In the genomic region with DNA sequence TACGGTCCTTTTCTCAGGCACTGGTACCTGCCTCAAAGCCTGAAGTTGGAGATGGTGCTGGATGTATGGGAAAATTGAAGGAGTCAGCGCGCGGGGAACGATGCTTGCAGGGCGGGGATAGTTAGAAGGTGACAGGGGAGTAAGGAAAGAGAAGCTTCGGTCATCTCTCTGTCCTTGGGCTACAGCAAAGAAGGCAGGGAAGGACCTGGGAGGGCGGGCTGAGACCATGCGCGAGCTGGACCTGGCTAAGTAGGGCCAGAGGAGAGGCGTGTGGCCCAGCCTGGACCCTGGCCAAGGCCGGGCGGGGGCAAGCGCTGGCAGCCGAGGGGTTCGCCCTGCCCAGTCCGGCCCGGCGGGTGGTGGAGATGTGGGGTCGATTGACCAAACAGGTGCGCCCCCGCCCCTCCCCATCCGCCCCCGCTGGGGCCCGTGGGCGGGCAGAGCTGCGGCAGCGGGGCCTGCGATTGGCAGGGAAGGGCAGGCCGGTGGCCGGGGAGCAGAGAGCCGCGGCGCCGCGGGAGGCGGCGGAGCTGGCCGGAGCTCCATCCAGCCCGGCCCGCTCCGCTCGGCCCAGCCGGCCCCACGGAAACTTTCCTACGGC, we compare ENCODE assay signal across 8 mouse cellular contexts. TPM values are rescaled to one million over a fixed set of nuclear protein-coding genes. Genes with fewer than 3 reads are reported as not detected.
DNase-seq lines count a peak whose midpoint lies in the region; ATAC-seq and TF ChIP-seq lines count a peak whose summit lies in the region.

No protein-coding gene starts in this region.

- peak overlapping the region; percentile 97 for H3K4me2 ChIP-seq in limb, embryonic 14.5 days (replicated peaks; ENCODE audit: low read depth, low read length, severe bottlenecking)
- H3K4me2 ChIP-seq in midbrain, embryonic 16.5 days (ENCODE audit: low read length), result peak overlapping the region; percentile 94

- peak overlapping the region; percentile 77 for H3K9ac ChIP-seq in limb, embryonic 14.5 days (ENCODE audit: low read depth, low read length, severe bottlenecking)
- H3K9ac ChIP-seq in midbrain, embryonic 16.5 days (ENCODE audit: low read depth, low read length), result peak overlapping the region; percentile 61

- under 1% methylated on average over 28 of the region's 46 CpGs for WGBS in limb, embryonic 14.5 days
- WGBS in midbrain, embryonic 16.5 days, result under 1% methylated on average over 28 of the region's 46 CpGs

- ATAC-seq in CD4-positive, CD25-positive, alpha-beta regulatory T cell, adult 4 months, result no peak
- ATAC-seq in granulocyte monocyte progenitor cell, adult 5-6 weeks (replicated peaks; ENCODE audit: poor library complexity, severe bottlenecking), result peak; percentile 22; the same call in 1 of the 2 replicates
- ATAC-seq in limb, embryonic 14.5 days (ENCODE audit: low FRiP score, low read depth), result 0 out of 2 replicates have a peak, but pooled peaks have one; percentile 12
- ATAC-seq in midbrain, embryonic 16.5 days, result peak; percentile 59

- no peak for TF ChIP-seq POLR2A in limb, embryonic 14.5 days (IDR thresholded peaks at IDR 0.05; ENCODE audit: borderline replicate concordance, extremely low read depth, insufficient read depth, insufficient read length)

- no peak overlapping the region for H3K27ac ChIP-seq in limb, embryonic 14.5 days (replicated peaks; ENCODE audit: low read depth, low read length)
- H3K27ac ChIP-seq in midbrain, embryonic 16.5 days (ENCODE audit: low read length), result no peak overlapping the region

- H3K4me3 ChIP-seq in limb, embryonic 14.5 days (replicated peaks; ENCODE audit: low read length), result peak overlapping the region; percentile 51
- peak overlapping the region; percentile 48 for H3K4me3 ChIP-seq in midbrain, embryonic 16.5 days (ENCODE audit: low read depth, low read length)

- H3K9me3 ChIP-seq in limb, embryonic 14.5 days (ENCODE audit: control insufficient read depth, low read length), result no peaks in the 10 kb centered on the region
- no peaks in the 10 kb centered on the region for H3K9me3 ChIP-seq in midbrain, embryonic 16.5 days (replicated peaks; ENCODE audit: control insufficient read depth, low read length, poor library complexity, severe bottlenecking)

- peak; percentile 2 for DNase-seq in CD4-positive, CD25-positive, alpha-beta regulatory T cell, adult 2 months (ENCODE audit: low read depth, low spot score)
- DNase-seq in embryo, embryonic 11 days, result peak; percentile 70
- peak; percentile 94 for DNase-seq in kidney, adult 11 months
- DNase-seq in limb, embryonic 14.5 days (ENCODE audit: low spot score), result peak; percentile 35
- DNase-seq in thymus, postnatal 4 days, result peak; percentile 24

- peaks cover 27% of the 10 kb centered on the region; the same call in 1 of the 2 replicates for H3K27me3 ChIP-seq in limb, embryonic 14.5 days (ENCODE audit: control insufficient read depth, insufficient read depth, low read length)
- H3K27me3 ChIP-seq in midbrain, embryonic 16.5 days (ENCODE audit: control insufficient read depth, insufficient read depth, low read depth, low read length), result peaks cover 38% of the 10 kb centered on the region

- H3K36me3 ChIP-seq in limb, embryonic 14.5 days (ENCODE audit: control insufficient read depth, insufficient read depth, low read length), result no peaks in the 10 kb centered on the region
- no peaks in the 10 kb centered on the region for H3K36me3 ChIP-seq in midbrain, embryonic 16.5 days (ENCODE audit: control insufficient read depth, insufficient read depth, low read length)

- H3K4me1 ChIP-seq in limb, embryonic 14.5 days (ENCODE audit: control insufficient read depth, insufficient read depth, low read length), result peaks cover 22% of the 10 kb centered on the region
- peaks cover 16% of the 10 kb centered on the region for H3K4me1 ChIP-seq in midbrain, embryonic 16.5 days (ENCODE audit: control insufficient read depth, insufficient read depth, low read length)

RNA-seq across cellular contexts. Expression of a gene that starts 24.4 kb away (rescaled TPM):
- under 1 TPM; 0.30 to 0.53 TPM for polyA plus RNA-seq in CD4-positive, CD25-positive, alpha-beta regulatory T cell, adult 4 months (2017; shearing (Covaris generic))
- 3.6 and 8.0 TPM in 2 replicates for total RNA-seq in granulocyte monocyte progenitor cell, adult 5-6 weeks (2014; fragmentation: Nextera tagmentation)
- 3.0 and 3.9 TPM in 2 replicates for total RNA-seq in granulocyte monocyte progenitor cell, adult 5-6 weeks (2017)
- 69.8 and 89.3 TPM in 2 replicates for polyA plus RNA-seq in limb, embryonic 14.5 days (2012; rRNA removed)
- 62.2 and 69.8 TPM in 2 replicates for polyA plus RNA-seq in limb, embryonic 14.5 days (2014; fragmentation: Nextera tagmentation; extraction: Ambion mirVana)
- 33.2 and 46.1 TPM in 2 replicates for polyA plus RNA-seq in midbrain, embryonic 16.5 days (2015; fragmentation: Nextera tagmentation; extraction: Ambion mirVana)

Comparison
In these comparisons a context has a peak if more than half of its experiments do, and no peak if none do; other contexts are left out.
1. DNase-seq: peak in every context shown above with its lines; median percentile 94 in kidney, adult 11 months; 70 in embryo, embryonic 11 days; 35 in limb, embryonic 14.5 days; 24 in thymus, postnatal 4 days; 2 in CD4-positive, CD25-positive, alpha-beta regulatory T cell, adult 2 months.
2. RNA of a gene that starts 24.4 kb away (polyA plus RNA-seq): 62.2 to 89.3 TPM in limb, embryonic 14.5 days and 33.2 to 46.1 TPM in midbrain, embryonic 16.5 days; 0.30 to 0.53 TPM in CD4-positive, CD25-positive, alpha-beta regulatory T cell, adult 4 months; every median in the first group is over 10 times any median in the second.